Mouse (Mus musculus): ENCODE data around the gene Fbxo27. TPM values are rescaled to one million over a fixed set of nuclear protein-coding genes. Genes with fewer than 3 reads are reported as not detected.
"Not testable (repeated sequence)": the region's sequence is repeated elsewhere in the genome, so short reads cannot be mapped to it uniquely, and the experiment has no call there.

The Fbxo27 gene
- total RNA-seq, 2 experiments from 2014 or later: 0.34 to 0.39 TPM

- intact Hi-C loops (cut with DNase I): no loop called here
- DNase-seq (ENCODE audit: low spot score): no peak
These were observed 7.6 kb downstream of the Fbxo27 start for GRCm38 (mm10) chr7:28700269-28700668.

DNA sequence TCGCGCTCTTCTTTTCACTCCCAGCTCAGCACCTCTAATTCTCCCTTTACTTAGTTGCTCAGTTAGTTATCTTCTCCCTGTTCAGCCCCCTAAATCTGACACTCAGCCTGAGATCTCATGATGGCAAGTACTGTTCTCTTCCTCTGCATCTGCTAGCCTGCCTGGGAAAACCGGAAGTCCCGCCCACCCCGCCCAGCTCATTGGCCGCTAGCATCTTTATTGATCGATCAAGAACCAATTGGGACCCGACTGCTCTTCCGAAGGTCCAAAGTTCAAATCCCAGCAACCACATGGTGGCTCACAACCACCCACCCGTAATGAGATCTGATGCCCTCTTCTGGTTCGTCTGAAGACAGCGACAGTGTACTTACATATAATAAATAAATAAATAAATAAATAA is 8.7 kb downstream of the Fbxo27 start:
- DNase-seq (ENCODE audit: low spot score); intact Hi-C loops (cut with DNase I): not testable (repeated sequence)

GRCm38 (mm10) chr7:28702601-28703143 is 10.0 kb downstream of the Fbxo27 start:
- intact Hi-C loops (cut with DNase I): no loop called here
- no peak for DNase-seq (ENCODE audit: low spot score)

DNA sequence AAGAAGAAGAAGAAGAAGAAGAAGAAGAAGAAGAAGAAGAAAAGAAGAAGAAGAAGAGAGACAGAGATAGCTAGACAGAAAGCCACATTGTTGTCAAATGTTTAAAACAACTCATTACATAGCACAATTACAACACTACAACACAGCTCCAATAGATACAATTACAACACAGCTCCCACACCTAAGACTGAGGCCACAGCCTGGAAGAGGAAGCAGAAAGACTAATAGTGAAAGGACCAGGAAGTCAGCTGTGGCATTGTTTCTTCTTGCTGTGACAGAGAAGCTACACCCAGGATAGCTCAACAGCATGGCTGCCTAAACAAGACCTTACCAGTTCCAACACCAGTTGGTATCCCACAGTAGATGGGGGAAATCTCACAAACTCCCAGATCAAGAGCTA is 16.8 kb downstream of the Fbxo27 start:
- intact Hi-C loops (cut with DNase I): no loop called here
- no peak for DNase-seq (ENCODE audit: low spot score)

- no peak for DNase-seq (ENCODE audit: low spot score)
- intact Hi-C loops (cut with DNase I): no loop called here
These were observed 18.3 kb downstream of the Fbxo27 start for GRCm38 (mm10) chr7:28710962-28711361.

DNA sequence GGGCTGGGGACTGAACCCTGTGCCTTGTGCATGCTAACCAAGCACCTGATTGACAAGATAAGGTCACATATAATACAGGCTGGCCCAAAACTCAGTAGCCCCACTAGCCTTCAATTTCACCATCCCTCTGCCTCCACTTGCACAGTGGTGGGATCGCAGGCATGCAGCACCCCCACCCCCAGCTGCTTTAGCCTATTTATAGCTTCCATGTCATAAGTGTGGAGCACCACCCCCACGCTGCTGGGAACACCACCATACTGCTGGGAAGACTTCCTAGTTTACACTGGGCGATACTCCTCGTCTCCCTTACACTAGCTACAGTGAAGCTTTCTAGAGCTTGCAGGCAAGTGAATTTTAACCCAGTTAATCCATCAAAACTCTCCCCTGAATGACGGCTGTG is 22.0 kb downstream of the Fbxo27 start:
- DNase-seq (ENCODE audit: low spot score): no peak
- intact Hi-C loops (cut with DNase I): no loop called here

DNA sequence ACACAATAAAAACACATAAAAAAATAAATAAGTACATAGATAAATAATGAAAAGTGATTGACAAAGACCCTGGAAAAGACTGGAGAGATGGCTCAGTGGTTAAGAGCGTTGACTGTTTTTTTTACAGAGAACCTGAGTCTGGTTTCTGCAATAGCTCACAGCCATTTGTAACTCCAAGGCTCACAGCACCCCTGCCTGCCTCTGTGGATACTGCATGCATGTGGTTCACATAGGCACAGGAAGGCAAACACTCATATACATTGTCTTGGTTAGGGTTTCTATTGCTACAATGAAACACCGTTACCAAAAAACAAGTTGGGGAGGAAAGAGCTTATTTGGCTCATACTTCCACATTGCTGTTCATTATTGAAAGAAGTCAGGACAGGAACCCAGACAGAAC is 22.9 kb downstream of the Fbxo27 start:
- intact Hi-C loops (cut with DNase I): no loop called here
- DNase-seq (ENCODE audit: low spot score): no peak

- intact Hi-C loops (cut with DNase I): no loop called here
- peak; percentile 19 for DNase-seq (ENCODE audit: low spot score)
These were observed 24.1 kb downstream of the Fbxo27 start, which contains the start of gene Fbxo17 for GRCm38 (mm10) chr7:28716590-28717281. Gene Fbxo17 (plus strand): TSS chr7:28716804.

GRCm38 (mm10) chr7:28717726-28718125 is 25.1 kb downstream of the Fbxo27 start:
- intact Hi-C loops (cut with DNase I): no loop called here
- DNase-seq (ENCODE audit: low spot score): no peak

DNA sequence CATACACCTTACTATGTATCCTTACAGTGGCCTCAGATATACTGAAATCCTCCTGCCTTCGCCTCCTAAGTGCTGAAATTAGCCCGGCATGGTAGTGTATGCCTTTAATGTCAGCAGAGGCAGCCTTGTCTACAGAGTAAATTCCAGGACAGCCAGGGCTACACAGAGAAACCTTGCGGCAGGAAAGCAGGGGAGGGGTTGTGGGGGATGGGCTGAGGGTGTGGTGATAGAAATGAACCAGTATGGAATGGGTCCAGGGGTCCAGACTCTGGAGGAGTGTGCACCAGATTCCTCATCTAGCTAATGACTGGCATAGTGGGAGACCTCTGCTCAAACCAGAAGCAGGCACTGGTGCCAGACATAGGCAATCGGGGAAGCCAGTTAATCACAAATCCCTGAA is 26.5 kb downstream of the Fbxo27 start:
- no peak for DNase-seq (ENCODE audit: low spot score)
- intact Hi-C loops (cut with DNase I): no loop called here

GRCm38 (mm10) chr7:28719650-28720049 is 27.0 kb downstream of the Fbxo27 start:
- intact Hi-C loops (cut with DNase I): no loop called here
- no peak for DNase-seq (ENCODE audit: low spot score)

GRCm38 (mm10) chr7:28720753-28721537 is 28.3 kb downstream of the Fbxo27 start:
- intact Hi-C loops (cut with DNase I): no loop called here

DNA sequence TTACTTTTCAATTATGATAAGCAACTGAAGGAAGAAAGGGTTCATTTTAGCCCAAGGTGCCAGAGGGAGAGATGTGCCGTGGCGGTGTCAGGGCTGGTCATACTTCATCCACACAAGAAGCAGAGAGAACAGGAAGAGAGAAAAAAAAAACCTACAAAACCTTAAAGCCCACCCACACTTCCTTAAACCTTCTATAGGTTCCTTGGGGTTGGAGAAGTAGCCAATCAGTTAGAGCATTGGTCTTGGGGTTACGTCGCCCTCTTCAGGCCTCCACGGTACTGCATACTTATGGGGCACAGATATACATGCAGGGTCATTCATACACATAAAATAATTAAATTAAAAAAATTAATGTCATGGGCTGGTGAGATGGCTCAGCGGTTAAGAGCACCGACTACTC is 29.4 kb downstream of the Fbxo27 start:
- intact Hi-C loops (cut with DNase I): no loop called here
- DNase-seq (ENCODE audit: low spot score): no peak

More at GRCm38 (mm10) chr7:28720753-28721537, 28.3 kb downstream of the Fbxo27 start:
- no peak for DNase-seq (ENCODE audit: low spot score)

DNA sequence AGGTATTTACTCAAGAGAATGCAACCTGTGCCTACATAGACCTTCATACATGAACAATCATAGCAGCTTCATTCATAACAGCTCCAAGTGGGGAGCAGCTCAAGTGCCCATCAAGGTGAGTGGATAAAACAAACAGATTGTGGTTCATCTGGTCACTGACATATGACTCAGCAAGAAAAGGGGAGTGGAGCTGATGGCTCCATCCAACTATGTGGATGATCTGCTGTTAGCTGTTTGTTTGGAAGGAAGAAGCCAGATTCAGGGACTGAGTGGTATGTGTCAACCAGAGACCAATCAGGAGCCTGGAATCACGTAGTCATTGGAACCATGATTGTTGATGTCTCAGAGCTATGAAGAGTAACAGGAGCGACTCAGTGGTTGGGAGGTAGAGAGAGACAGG is 32.0 kb downstream of the Fbxo27 start:
- DNase-seq (ENCODE audit: low spot score): no peak
- intact Hi-C loops (cut with DNase I): loop anchor here (5.0 kb wide), 1 partner anchor 277 kb away; no protein-coding TSS in a partner anchor

- intact Hi-C loops (cut with DNase I): loop anchor here (5.0 kb wide), 1 partner anchor 279 kb away; no protein-coding TSS in a partner anchor
- peak; percentile 19 for DNase-seq (ENCODE audit: low spot score)
These were observed 34.0 kb downstream of the Fbxo27 start for GRCm38 (mm10) chr7:28726600-28726999.

DNA sequence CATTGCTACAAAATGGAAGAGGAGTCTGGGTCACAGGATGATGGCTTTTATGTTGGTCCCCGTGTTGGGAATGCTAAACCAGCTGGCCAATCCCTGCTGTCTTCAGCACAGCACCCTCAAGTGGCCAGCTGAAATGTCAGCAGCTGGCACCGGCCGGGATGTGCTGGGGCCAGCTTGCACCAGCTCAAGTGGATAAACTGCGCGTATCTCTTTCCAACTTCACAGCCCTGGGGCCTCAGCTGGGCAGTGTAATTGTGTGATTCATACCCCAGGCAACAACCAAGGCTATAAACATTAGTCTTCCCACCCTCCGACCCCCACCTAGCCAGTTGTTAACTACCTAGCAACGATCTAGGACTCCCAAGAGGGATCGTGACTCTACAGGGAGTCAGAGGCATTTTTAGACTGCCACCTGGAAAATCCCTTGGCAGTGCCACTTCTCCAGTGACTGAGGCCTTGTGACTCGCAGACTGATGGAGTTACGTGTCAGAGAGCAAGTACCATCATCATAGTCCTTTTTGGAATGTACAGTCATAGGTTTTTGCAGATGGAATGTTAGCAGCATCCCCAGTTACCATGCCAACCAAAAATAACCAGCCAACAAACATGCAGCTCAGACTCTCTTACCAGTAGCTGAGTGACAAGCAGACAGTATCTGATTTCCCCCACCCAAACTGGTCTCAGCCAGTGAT is 35.1 kb downstream of the Fbxo27 start:
- intact Hi-C loops (cut with DNase I): loop anchor here (5.0 kb wide), 1 partner anchor 280 kb away; no protein-coding TSS in a partner anchor
- DNase-seq (ENCODE audit: low spot score): no peak

- intact Hi-C loops (cut with DNase I): no loop called here
- peak; percentile 46 for DNase-seq (ENCODE audit: low spot score)
These were observed 39.9 kb downstream of the Fbxo27 start for GRCm38 (mm10) chr7:28732341-28733142.

DNA sequence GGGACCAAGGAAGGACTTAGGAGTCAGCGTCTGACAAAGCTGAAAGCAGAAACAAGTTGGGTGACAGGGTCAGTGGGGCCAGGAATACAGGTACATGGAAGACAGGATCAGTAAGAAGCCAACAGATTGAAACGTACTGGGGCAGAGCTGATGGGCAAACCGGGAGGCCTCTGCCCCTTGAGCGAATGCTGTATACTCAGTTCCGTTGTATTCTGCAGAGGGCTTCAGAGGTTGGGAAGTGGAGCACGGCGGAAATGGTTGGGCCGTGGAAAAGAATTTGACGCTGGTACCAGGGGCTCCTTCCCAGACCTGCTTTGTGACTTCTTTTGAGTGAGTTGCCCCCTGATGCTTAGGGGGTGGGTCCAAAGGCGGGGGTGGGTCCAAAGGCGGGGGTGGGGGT is 40.6 kb downstream of the Fbxo27 start:
- DNase-seq (ENCODE audit: low spot score): no peak

GRCm38 (mm10) chr7:28735701-28736100 is 43.1 kb downstream of the Fbxo27 start:
- DNase-seq (ENCODE audit: low spot score): no peak
- intact Hi-C loops (cut with DNase I): no loop called here

More for the DNA sequence above, 40.6 kb downstream of the Fbxo27 start:
- intact Hi-C loops (cut with DNase I): no loop called here

Measured in heart, postnatal 25 days (tissue).